Mouse (Mus musculus) forebrain, embryonic 10.5 days (tissue): ENCODE measurements around the gene Ugt1a5. TPM values are rescaled to one million over a fixed set of nuclear protein-coding genes. Genes with fewer than 3 reads are reported as not detected.
"Not testable (repeated sequence)": the region's sequence is repeated elsewhere in the genome, so short reads cannot be mapped to it uniquely, and the experiment has no call there.

ENCODE experiments used
- DNase-seq: peaks from one replicate; pipeline ENCODE4 v3.0.0-alpha.2; 2017; ENCODE audit warnings: low spot score; ENCODE audit errors: extremely low spot score
- H3K27ac ChIP-seq: fragments of 300-500 bp; sonication (generic); 2 replicates; pipeline ENCODE4 v1.5.1; 2016; ENCODE audit warnings: mild to moderate bottlenecking
- H3K27me3 ChIP-seq: fragments of 300-500 bp; sonication (generic); 2 replicates; pipeline ENCODE4 v1.6.1; 2016; ENCODE audit warnings: mild to moderate bottlenecking; ENCODE audit not compliant: poor library complexity, severe bottlenecking
- H3K36me3 ChIP-seq: fragments of 300-500 bp; sonication (generic); replicated peaks from 2 replicates; pipeline ENCODE4 v1.6.1; 2016; ENCODE audit warnings: mild to moderate bottlenecking, moderate library complexity
- H3K4me1 ChIP-seq: fragments of 300-500 bp; sonication (generic); 2 replicates; pipeline ENCODE4 v1.6.1; 2016
- H3K4me3 ChIP-seq: fragments of 300-500 bp; sonication (generic); 2 replicates; pipeline ENCODE4 v1.5.1; 2016; ENCODE audit warnings: mild to moderate bottlenecking, moderate library complexity
- H3K9me3 ChIP-seq: fragments of 300-500 bp; sonication (generic); 2 replicates; pipeline ENCODE4 v1.6.1; 2016; ENCODE audit warnings: mild to moderate bottlenecking, moderate library complexity
- WGBS: fragments of 180-500 bp; shearing (Covaris S2); methylation state at CpG from one replicate; pipeline ENCODE4 v1.1.7; 2016; 5-methylcytosine and 5-hydroxymethylcytosine counted together
- polyA plus RNA-seq: library from polyadenylated mRNA; unstranded; fragments of >200 nt; fragmentation: Nextera tagmentation; extraction: Ambion mirVana; gene quantifications from 2 replicates; pipeline ENCODE4 v1.2.1, GENCODE M21; 2016

Gene Ugt1a5
- not detected in 2 replicates for polyA plus RNA-seq

DNA sequence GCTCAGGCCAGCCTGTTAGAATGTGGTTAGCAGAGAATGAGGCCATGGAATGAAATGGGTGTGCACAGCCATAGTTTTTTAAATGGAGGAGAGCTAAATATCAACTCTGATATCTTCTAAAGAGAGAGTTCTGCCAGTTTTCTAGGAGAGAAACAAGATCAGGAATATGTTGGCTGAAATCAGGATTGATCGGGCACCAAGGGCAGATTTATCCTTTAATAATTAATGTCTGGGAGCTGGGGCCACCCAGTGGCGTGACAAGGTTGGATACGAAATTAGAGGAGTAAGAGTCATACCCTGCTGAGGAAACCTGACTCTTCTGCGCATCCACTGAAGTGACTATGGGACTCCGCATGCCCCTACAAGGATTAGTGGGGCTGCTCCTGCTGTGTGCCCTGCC, at the start of gene Ugt1a5:
Gene Ugt1a5 (plus strand): TSS at position 302 of the 400 bp plus-strand sequence.
- Histone ChIP-seq H3K36me3 (no peaks in the 10 kb centered on the region), H3K27me3 (no peaks in the 10 kb centered on the region), H3K9me3 (no peaks in the 10 kb centered on the region; the same call in 1 of the 2 replicates), H3K27ac (no peak within 1 kb of the TSS), H3K4me1 (no peaks in the 10 kb centered on the region), H3K4me3 (no peak within 1 kb of the TSS)
- WGBS, result 74% methylated on average over 5 of the region's 5 CpGs
- no peak for DNase-seq

DNA sequence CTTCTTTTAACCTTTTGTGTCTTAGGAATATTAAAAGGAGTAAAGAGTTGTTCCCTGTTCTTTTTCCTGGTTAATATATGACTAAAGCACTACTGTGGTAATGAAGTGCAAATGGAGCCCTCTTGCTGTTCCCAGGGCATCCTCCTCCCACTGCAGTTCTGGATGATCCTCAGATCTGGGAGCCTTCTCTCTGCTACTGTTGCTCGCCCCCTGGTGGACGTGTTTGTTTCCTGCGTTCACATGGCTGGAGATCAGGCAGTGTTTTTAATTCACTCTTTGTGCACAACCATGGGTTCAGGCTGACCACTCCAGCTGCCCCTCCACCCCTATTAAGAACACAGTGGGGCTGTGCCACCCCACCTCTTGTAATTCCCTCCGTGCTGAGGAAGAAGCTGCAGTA, 45.3 kb upstream of the Ugt1a5 start:
- H3K4me1 ChIP-seq, H3K27me3 ChIP-seq, H3K4me3 ChIP-seq, H3K9me3 ChIP-seq, H3K36me3 ChIP-seq, DNase-seq, H3K27ac ChIP-seq: not testable (repeated sequence)
- 11% methylated on average over 4 of the region's 4 CpGs for WGBS

DNA sequence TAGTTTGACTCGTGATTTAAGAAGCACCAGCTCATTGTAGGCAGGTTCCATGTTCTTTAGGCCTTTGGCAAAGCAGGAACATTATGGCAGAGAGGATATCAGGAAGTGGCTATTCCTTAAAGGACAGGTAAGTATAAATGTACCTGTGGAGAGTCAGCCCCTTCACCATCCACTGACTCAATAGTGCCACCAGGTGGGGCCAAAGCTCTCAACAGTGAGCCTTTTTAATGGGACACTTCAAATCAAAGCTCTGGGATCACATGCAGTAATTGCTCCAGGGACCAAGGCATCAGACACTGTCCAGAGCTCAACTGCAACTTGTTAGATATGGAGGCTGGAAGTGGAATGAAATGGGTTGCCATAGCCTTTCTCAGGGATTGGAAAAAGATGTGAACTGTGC, 44.3 kb upstream of the Ugt1a5 start:
- H3K27ac ChIP-seq, H3K4me3 ChIP-seq, H3K36me3 ChIP-seq, DNase-seq, H3K9me3 ChIP-seq, H3K4me1 ChIP-seq, H3K27me3 ChIP-seq: not testable (repeated sequence)
- WGBS, result no CpG with 5 or more reads among the region's 1 CpGs

DNA sequence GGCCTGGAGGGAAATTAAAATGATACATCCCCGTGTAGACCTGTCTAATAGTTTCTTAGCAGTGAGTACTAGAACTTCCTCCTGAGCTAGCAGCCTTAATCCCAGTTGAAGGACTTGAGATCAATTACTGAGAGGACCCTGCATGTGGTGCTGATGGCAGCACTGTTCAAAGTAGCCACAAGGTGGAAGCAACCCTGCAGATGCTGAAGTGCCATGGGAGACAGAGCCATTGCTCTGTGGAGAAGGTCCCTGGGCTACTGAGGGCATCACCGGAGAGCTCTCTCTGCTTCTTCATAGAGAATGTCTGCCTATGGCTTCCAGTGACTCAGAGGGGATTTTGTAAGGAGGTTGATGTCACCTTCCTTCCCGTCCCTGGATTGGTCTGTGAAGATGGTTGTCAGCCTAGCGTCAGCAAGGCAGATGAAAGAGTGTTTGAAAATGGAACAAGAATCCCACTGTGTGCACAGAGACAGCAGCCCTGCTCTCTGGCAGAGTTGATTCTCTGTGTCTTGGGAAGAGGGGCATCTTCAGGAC, 39.9 kb upstream of the Ugt1a5 start:
- not testable (repeated sequence) for H3K4me3 ChIP-seq, H3K27ac ChIP-seq, H3K4me1 ChIP-seq, H3K27me3 ChIP-seq, H3K36me3 ChIP-seq, H3K9me3 ChIP-seq, DNase-seq
- WGBS, result 81% methylated on average over 4 of the region's 4 CpGs

DNA sequence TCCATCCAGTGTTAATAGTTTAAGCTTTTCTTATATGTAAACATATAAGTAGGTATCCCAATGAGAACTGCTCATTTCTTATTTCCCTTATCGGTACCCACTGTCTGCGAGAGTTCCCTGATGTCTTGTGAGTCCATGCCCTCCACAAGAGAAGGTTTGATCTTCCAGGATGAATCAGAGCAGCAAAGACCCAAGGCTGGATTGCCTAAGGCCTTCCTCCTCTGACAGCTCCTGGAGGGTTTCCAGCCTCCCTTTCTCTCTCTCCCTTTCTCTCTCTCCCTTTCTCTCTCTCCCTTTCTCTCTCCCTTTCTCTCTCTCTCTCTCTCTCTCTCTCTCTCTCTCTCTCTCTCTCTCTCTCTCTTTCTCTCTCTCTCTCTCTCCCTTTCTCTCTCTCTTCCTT, 36.7 kb upstream of the Ugt1a5 start:
- H3K36me3 ChIP-seq, H3K4me1 ChIP-seq, H3K27me3 ChIP-seq, H3K9me3 ChIP-seq, H3K4me3 ChIP-seq, H3K27ac ChIP-seq, DNase-seq: not testable (repeated sequence)
- 92% methylated on average over 2 of the region's 2 CpGs for WGBS

DNA sequence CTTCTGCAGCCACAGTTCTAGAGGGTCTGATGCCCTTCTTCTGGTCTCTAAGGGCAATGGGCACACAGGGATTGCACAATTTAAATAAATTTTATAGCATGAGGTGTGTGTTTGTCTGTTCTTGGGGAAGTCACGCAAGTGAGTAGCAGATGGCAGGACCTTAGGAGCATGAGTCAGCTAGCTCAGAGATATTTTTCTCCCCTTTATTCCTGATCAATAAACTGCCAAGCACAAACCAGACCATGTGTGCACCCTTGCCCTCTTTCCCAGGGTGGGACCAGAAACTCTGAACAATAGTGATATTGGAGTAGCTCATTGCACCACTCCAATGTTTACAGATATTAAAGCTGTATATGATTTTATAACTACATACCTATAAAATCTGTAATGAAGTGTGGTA, 35.6 kb upstream of the Ugt1a5 start:
- not testable (repeated sequence) for H3K9me3 ChIP-seq, DNase-seq, H3K4me3 ChIP-seq, H3K27ac ChIP-seq, H3K36me3 ChIP-seq, H3K27me3 ChIP-seq
- H3K4me1 ChIP-seq, result peaks cover 10% of the 10 kb centered on the region
- WGBS, result 96% methylated on average over 1 of the region's 1 CpGs

DNA sequence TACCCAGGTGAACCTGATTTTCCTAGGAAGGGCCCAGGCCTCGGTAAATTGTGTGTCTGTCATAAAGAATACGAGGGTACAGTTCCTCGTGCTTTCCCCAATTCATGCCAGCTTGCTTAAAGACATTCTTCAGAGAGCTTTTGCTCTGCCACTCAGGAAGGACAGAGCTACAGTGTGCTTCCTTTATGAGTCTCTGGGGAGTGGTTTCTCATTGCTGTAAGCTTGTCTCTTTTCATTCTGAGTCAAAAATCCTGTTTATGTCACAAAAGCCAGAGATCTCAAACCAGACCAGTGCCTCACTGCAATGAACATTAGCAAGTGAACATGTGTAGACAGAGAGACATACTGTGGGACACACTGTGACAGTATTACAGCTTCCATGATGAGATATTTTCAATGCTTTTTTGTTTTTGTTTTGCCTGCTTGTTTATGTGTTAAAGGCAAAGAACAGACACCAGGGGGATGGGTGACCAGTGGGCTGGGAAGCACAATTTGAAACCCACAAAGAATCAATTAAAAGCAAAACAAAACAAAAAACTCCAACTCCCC, 31.8 kb upstream of the Ugt1a5 start:
- no peak overlapping the region for H3K4me3 ChIP-seq
- no peaks in the 10 kb centered on the region for H3K9me3 ChIP-seq
- H3K4me1 ChIP-seq, result peaks cover 10% of the 10 kb centered on the region
- 81% methylated on average over 3 of the region's 3 CpGs for WGBS
- no peaks in the 10 kb centered on the region for H3K27me3 ChIP-seq
- no peak for DNase-seq
- H3K36me3 ChIP-seq, result no peaks in the 10 kb centered on the region
- peak overlapping the region; percentile 66 for H3K27ac ChIP-seq

DNA sequence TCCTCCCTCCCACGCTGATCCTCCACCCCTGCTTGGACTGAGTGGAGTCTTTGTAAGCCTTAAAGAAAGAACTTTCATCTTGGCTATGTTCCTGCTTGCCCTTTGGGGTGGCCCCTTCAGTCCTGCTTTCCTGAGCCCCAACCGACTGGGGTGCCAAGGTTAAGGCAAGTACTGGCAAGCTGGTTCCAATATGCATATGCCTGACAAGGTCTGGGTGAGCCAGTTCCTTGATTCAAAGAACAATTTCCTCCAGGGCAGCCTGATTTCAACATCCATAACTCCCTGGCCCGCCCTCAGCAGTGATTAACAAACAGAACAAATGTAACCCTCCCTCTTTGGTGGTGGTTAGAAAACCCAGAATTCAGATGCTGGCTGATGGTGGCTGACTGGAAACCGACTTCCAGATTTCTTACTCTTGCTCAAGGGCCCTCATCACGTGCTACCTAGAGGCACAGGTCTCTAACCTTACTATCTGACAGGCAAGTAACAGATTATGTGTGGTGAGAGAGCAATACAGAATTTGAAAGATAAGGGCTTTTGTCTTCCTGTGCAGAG, 31.3 kb upstream of the Ugt1a5 start, which contains the start of gene Ugt1a6a:
Gene Ugt1a6a (plus strand): TSS at position 353 of the 555 bp plus-strand sequence.
- 39% methylated on average over 5 of the region's 5 CpGs for WGBS
- DNase-seq, result not testable (repeated sequence)

DNA sequence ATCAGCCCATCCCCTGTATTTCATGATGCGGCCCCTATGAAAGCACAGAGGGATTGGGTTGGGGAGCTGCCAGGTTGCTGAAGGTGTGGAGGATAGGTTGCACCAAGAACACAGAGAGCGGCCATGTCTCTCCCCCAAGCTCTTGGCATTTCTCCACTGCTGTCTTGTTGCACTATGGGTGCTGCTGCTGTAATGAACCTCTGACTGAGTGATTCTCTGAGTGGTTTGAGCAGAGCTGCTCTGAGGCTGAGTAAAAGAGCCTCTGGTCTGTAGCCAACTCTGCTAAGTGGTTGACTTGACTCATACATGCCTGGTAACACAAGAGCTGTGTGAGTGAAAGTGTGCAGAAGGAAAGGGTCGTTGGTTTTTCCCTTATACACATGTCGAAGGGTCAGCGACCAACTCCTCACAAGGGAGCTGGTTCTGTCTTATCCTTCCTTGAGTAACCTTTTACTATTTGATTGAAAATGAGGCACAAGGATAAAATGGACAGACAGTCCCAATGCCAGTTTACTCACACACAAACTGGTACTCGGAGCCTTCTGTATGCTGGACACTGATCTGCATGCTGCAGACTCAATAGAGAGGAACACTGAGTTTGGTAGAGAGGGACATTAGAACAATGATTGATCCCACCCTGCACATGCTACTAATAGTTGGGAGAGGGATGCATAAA, 30.4 kb upstream of the Ugt1a5 start:
- peaks cover 10% of the 10 kb centered on the region for H3K4me1 ChIP-seq
- not testable (repeated sequence) for H3K4me3 ChIP-seq, H3K9me3 ChIP-seq, H3K36me3 ChIP-seq, DNase-seq, H3K27me3 ChIP-seq, H3K27ac ChIP-seq
- 83% methylated on average over 6 of the region's 6 CpGs for WGBS

More for the DNA sequence above, 31.3 kb upstream of the Ugt1a5 start, which contains the start of gene Ugt1a6a:
- Histone ChIP-seq H3K4me1 (peaks cover 10% of the 10 kb centered on the region), H3K27ac (peak within 1 kb of the TSS; percentile 66)
- not testable (repeated sequence) for H3K27me3 ChIP-seq, H3K4me3 ChIP-seq, H3K36me3 ChIP-seq, H3K9me3 ChIP-seq

DNA sequence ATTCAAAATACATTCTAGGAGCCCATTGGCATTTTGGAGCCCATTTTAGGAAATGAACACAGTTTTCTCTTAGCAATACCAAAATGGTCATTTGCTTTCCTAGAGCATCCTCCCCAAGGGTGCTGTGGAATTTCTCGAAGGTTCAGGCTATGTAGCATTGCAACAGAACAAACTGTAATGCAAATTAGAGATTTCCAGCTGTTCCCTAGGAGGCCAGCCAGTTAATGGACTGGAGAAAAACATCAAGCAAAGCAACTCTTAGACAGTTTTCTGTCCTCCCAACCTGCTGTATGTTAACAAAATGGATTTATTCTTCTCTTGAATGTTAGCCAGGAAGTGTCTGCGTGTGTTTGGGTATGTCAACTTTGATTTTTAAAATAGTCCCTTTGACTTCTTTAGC, 29.2 kb upstream of the Ugt1a5 start:
- DNase-seq, result no peak
- Histone ChIP-seq H3K36me3 (no peaks in the 10 kb centered on the region), H3K4me3 (no peak overlapping the region), H3K9me3 (no peaks in the 10 kb centered on the region), H3K27me3 (no peaks in the 10 kb centered on the region), H3K27ac (no peak overlapping the region), H3K4me1 (peaks cover 10% of the 10 kb centered on the region)
- 83% methylated on average over 2 of the region's 2 CpGs for WGBS

DNA sequence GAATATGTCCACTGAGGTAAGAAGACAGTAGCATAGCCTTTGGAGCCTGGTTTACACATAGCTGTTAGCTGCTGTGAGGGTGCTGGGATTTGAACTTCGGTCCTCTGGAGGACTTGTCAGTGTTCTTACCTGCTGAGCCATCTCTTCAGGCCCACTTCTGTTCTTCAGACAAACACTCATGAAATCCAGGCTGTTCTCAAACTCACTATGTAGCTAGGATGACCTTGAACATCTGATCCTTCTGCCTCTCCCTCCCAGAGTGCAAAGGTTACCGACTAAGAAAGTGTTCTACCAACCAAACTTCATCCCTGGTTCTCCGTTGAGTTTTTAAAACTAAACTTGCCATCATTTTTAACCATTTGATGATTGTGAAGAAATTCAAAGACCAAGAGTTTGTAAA, 28.5 kb upstream of the Ugt1a5 start:
- H3K9me3 ChIP-seq, result no peaks in the 10 kb centered on the region
- peaks cover 10% of the 10 kb centered on the region for H3K4me1 ChIP-seq
- H3K36me3 ChIP-seq, result no peaks in the 10 kb centered on the region
- 94% methylated on average over 3 of the region's 3 CpGs for WGBS
- no peak overlapping the region for H3K4me3 ChIP-seq
- no peak overlapping the region for H3K27ac ChIP-seq
- no peaks in the 10 kb centered on the region for H3K27me3 ChIP-seq
- DNase-seq, result no peak

DNA sequence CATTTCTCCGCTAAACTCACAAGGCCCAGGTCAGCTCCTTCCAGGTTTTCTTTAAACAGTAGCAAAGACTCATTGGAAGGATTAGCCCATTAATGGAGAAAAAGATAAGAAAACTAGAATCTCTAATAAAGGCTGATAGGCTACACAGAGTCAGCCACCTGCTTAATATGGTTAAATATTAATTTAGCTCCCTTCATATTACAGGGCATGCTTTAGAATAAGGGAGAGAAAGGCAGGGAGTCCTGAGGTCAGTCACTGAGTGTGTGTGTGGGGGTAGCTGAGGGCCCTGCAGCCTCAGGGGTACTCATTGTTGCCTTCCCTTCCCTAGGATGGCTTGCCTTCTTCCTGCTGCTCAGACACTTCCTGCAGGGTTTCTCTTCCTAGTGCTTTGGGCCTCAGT, 27.7 kb upstream of the Ugt1a5 start:
- no peaks in the 10 kb centered on the region for H3K9me3 ChIP-seq
- H3K4me3 ChIP-seq, result no peak overlapping the region
- no peaks in the 10 kb centered on the region for H3K36me3 ChIP-seq
- H3K27ac ChIP-seq, result no peak overlapping the region
- H3K27me3 ChIP-seq, result no peaks in the 10 kb centered on the region
- WGBS, result 82% methylated on average over 1 of the region's 1 CpGs
- H3K4me1 ChIP-seq, result peaks cover 10% of the 10 kb centered on the region
- no peak for DNase-seq

DNA sequence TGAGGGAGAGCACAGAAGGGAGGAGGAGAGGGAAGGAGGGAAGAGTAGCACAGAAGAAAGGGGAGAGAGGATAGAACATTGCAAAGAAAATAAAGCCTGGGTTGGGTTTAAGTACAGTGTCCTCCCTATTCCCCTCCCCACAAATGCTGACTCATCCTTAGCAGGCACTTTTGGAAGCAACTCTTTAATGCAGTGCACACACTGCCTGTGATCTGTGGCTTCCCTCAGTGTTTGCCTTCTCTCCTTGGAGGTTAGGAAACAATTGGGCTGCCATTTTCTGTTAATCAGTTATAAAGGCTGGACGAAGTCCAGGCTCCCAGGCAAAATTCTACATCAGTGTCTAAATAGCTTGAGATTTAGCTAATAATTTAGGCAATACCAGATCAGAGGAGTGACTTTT, 25.3 kb upstream of the Ugt1a5 start:
- 74% methylated on average over 1 of the region's 1 CpGs for WGBS
- not testable (repeated sequence) for H3K4me1 ChIP-seq, H3K27ac ChIP-seq, H3K4me3 ChIP-seq, H3K36me3 ChIP-seq, H3K27me3 ChIP-seq, DNase-seq, H3K9me3 ChIP-seq
